Mouse (Mus musculus): Measurements from ENCODE around the gene Coro2a.

Coro2a gene

GRCm38 (mm10) chr4:46526798-46527557, 75.0 kb downstream of the Coro2a start:
- DNase-seq (ENCODE audit: low read depth, low spot score) = no peak

GRCm38 (mm10) chr4:46526226-46526625, 75.8 kb downstream of the Coro2a start:
- DNase-seq (ENCODE audit: low read depth, low spot score) = no peak

- DNase-seq (ENCODE audit: low read depth, low spot score) = no peak
These were observed 78.7 kb downstream of the Coro2a start for GRCm38 (mm10) chr4:46523324-46523723.

GRCm38 (mm10) chr4:46521457-46521856, 80.5 kb downstream of the Coro2a start:
- no peak for DNase-seq (ENCODE audit: low read depth, low spot score)

GRCm38 (mm10) chr4:46520491-46520890, 81.5 kb downstream of the Coro2a start:
- no peak for DNase-seq (ENCODE audit: low read depth, low spot score)

GRCm38 (mm10) chr4:46507736-46508460, 94.1 kb downstream of the Coro2a start:
- DNase-seq (ENCODE audit: low read depth, low spot score) = peak; percentile 71

GRCm38 (mm10) chr4:46506801-46507610, 95.0 kb downstream of the Coro2a start:
- DNase-seq (ENCODE audit: low read depth, low spot score) = peak; percentile 93

- no peak for DNase-seq (ENCODE audit: low read depth, low spot score)
These were observed 96.5 kb downstream of the Coro2a start for GRCm38 (mm10) chr4:46505361-46506057.

- no peak for DNase-seq (ENCODE audit: low read depth, low spot score)
These were observed 98.1 kb downstream of the Coro2a start for GRCm38 (mm10) chr4:46503881-46504280.

GRCm38 (mm10) chr4:46502606-46503502, 99.1 kb downstream of the Coro2a start:
- no peak for DNase-seq (ENCODE audit: low read depth, low spot score)

- no peak for DNase-seq (ENCODE audit: low read depth, low spot score)
These were observed 103.0 kb downstream of the Coro2a start for GRCm38 (mm10) chr4:46498976-46499375.

GRCm38 (mm10) chr4:46498511-46498910, 103.5 kb downstream of the Coro2a start:
- DNase-seq (ENCODE audit: low read depth, low spot score) = no peak

- DNase-seq (ENCODE audit: low read depth, low spot score) = peak; percentile 66
These were observed 104.6 kb downstream of the Coro2a start for GRCm38 (mm10) chr4:46497286-46497892.

GRCm38 (mm10) chr4:46495543-46495942, 106.5 kb downstream of the Coro2a start:
- DNase-seq (ENCODE audit: low read depth, low spot score) = no peak

GRCm38 (mm10) chr4:46493071-46493470, 108.9 kb downstream of the Coro2a start:
- DNase-seq (ENCODE audit: low read depth, low spot score) = no peak

- peak; percentile 93 for DNase-seq (ENCODE audit: low read depth, low spot score)
These were observed 112.7 kb downstream of the Coro2a start, which contains the start of gene Nans for GRCm38 (mm10) chr4:46489028-46489925. Nans (plus strand) TSS chr4:46489248.

- DNase-seq (ENCODE audit: low read depth, low spot score) = no peak
These were observed 114.7 kb downstream of the Coro2a start for GRCm38 (mm10) chr4:46487348-46487747.
